Mouse (Mus musculus) CH12.LX (cell line): Measurements from ENCODE around the gene Tbl2. TPM values are rescaled to one million over a fixed set of nuclear protein-coding genes. Genes with fewer than 3 reads are reported as not detected.

Experiments used
- DNase-seq: peaks from one replicate; pipeline ENCODE4 v3.0.0-alpha.2; 2013; ENCODE audit errors: extremely low read depth
- H3K27ac ChIP-seq: 2 replicates; pipeline ENCODE4 v1.5.1; 2012; ENCODE audit warnings: low read depth, mild to moderate bottlenecking, control low read depth, moderate library complexity; ENCODE audit not compliant: insufficient read depth
- H3K27me3 ChIP-seq: replicated peaks from 2 replicates; pipeline ENCODE3; 2012; ENCODE audit warnings: inconsistent platforms
- H3K36me3 ChIP-seq, 2 experiments: replicated peaks in 1 of 2; 2 replicates each; pipeline versions ENCODE3 to v1.6.1; 2012; ENCODE audit warnings: inconsistent platforms in 1 of 2, low read length in 1 of 2, mild to moderate bottlenecking in 1 of 2, mixed read lengths in 1 of 2, moderate library complexity in 1 of 2; ENCODE audit not compliant: control insufficient read depth in 1 of 2, insufficient read depth in 1 of 2
- H3K4me1 ChIP-seq, 2 experiments: 2 replicates each; pipeline ENCODE4 v1.6.1; 2012; ENCODE audit warnings: inconsistent platforms in 1 of 2, moderate library complexity in 1 of 2; ENCODE audit not compliant: insufficient read depth in 2 of 2, control insufficient read depth in 1 of 2
- H3K4me2 ChIP-seq: 2 replicates; pipeline ENCODE4 v1.6.1; 2012; ENCODE audit warnings: low read depth, mild to moderate bottlenecking, control low read depth; ENCODE audit not compliant: poor library complexity, insufficient read depth, severe bottlenecking
- H3K4me3 ChIP-seq, 3 experiments: fragments of 150-350 bp in 1 of 3; sonication (generic) in 1 of 3; replicated peaks in 1 of 3; 2 replicates each; pipeline versions ENCODE3 to v1.5.1; 2011 to 2012; ENCODE audit warnings: low read depth in 2 of 3, low read length in 2 of 3, mild to moderate bottlenecking in 2 of 3, moderate library complexity in 2 of 3, control low read depth in 1 of 3, improper control_type of control experiment in 1 of 3, inconsistent platforms in 1 of 3, mixed read lengths in 1 of 3; ENCODE audit not compliant: poor library complexity in 1 of 3
- H3K79me2 ChIP-seq: replicated peaks from 2 replicates; pipeline ENCODE4 v1.6.1; 2012; ENCODE audit warnings: mild to moderate bottlenecking, moderate library complexity; ENCODE audit not compliant: control insufficient read depth, poor library complexity, insufficient read depth, severe bottlenecking; ENCODE audit errors: extremely low read depth
- H3K9ac ChIP-seq: 2 replicates; pipeline ENCODE4 v1.6.1; 2012; ENCODE audit warnings: low read depth, mild to moderate bottlenecking, control low read depth, moderate library complexity; ENCODE audit not compliant: insufficient read depth
- H3K9me3 ChIP-seq: replicated peaks from 2 replicates; pipeline ENCODE3; 2012; ENCODE audit warnings: low read length, inconsistent platforms, mixed read lengths
- CHD2 ChIP-seq: IDR thresholded peaks from 2 replicates; pipeline ENCODE4 v1.6.1; 2011; ENCODE audit warnings: low read length, improper control_type of control experiment
- CTCF ChIP-seq, 2 experiments: IDR thresholded peaks in 1 of 2; conservative IDR thresholded peaks in 1 of 2; 2 replicates each; pipeline ENCODE4 v1.5.1; 2011 to 2012; ENCODE audit warnings: low read depth in 2 of 2, low read length in 2 of 2, improper control_type of control experiment in 1 of 2, inconsistent platforms in 1 of 2, mild to moderate bottlenecking in 1 of 2, moderate library complexity in 1 of 2
- E2F4 ChIP-seq: IDR thresholded peaks from 2 replicates; pipeline ENCODE4 v1.6.1; 2011; ENCODE audit warnings: low read depth, low read length, improper control_type of control experiment; ENCODE audit not compliant: insufficient replicate concordance
- ELF1 ChIP-seq: IDR thresholded peaks from 2 replicates; pipeline ENCODE4 v1.6.1; 2014; ENCODE audit warnings: low read depth, mild to moderate bottlenecking, inconsistent platforms, low read length, improper control_type of control experiment
- ETS1 ChIP-seq: conservative IDR thresholded peaks from 2 replicates; pipeline ENCODE4 v1.6.1; 2012; ENCODE audit warnings: low read depth, mild to moderate bottlenecking, inconsistent platforms, low read length, improper control_type of control experiment, moderate library complexity
- IRF4 ChIP-seq: IDR thresholded peaks from 2 replicates; pipeline ENCODE4 v1.6.1; 2014; ENCODE audit warnings: low read depth, mild to moderate bottlenecking, inconsistent platforms, low read length, improper control_type of control experiment
- MAX ChIP-seq: IDR thresholded peaks from 2 replicates; pipeline ENCODE4 v1.6.1; 2011; ENCODE audit warnings: low read length, improper control_type of control experiment
- MEF2A ChIP-seq: IDR thresholded peaks from 2 replicates; pipeline ENCODE4 v1.6.1; 2014; ENCODE audit warnings: low read depth, mild to moderate bottlenecking, inconsistent platforms, low read length, improper control_type of control experiment, borderline replicate concordance
- NRF1 ChIP-seq: IDR thresholded peaks from 2 replicates; pipeline ENCODE4 v1.6.1; 2014; ENCODE audit warnings: low read depth, mild to moderate bottlenecking, inconsistent platforms, low read length, improper control_type of control experiment, moderate library complexity
- PAX5 ChIP-seq: IDR thresholded peaks from 2 replicates; pipeline ENCODE4 v1.6.1; 2012; ENCODE audit warnings: low read length, inconsistent platforms, mixed read lengths
- POLR2A ChIP-seq: IDR thresholded peaks from 2 replicates; pipeline ENCODE4 v1.6.1; 2011; ENCODE audit warnings: low read depth, mild to moderate bottlenecking, improper control_type of control experiment, low read length
- SMC3 ChIP-seq: IDR thresholded peaks from 2 replicates; pipeline ENCODE4 v1.6.1; 2011; ENCODE audit warnings: low read depth, low read length, improper control_type of control experiment
- TBP ChIP-seq: conservative IDR thresholded peaks from 2 replicates; pipeline ENCODE4 v1.6.1; 2011; ENCODE audit warnings: low read depth, low read length, improper control_type of control experiment
- TCF12 ChIP-seq: IDR thresholded peaks from 2 replicates; pipeline ENCODE4 v1.6.1; 2014; ENCODE audit warnings: low read depth, mild to moderate bottlenecking, inconsistent platforms, low read length, improper control_type of control experiment
- ZC3H11A ChIP-seq: IDR thresholded peaks from 2 replicates; pipeline ENCODE4 v1.6.1; 2012; ENCODE audit warnings: low read depth, mild to moderate bottlenecking, inconsistent platforms, low read length, improper control_type of control experiment
- ZKSCAN1 ChIP-seq: IDR thresholded peaks from 2 replicates; pipeline ENCODE4 v1.6.1; 2012; ENCODE audit warnings: low read depth, inconsistent platforms, low read length, improper control_type of control experiment, borderline replicate concordance
- dilution Hi-C: fragments of 300-500 bp; cut with MboI; formaldehyde crosslinking; loops from 2 replicates; pipeline ENCODE4 v1.14.3; 2020; ENCODE audit warnings: low sequenced_read_pairs; ENCODE audit not compliant: extremely low pct_unique_long_range_greater_than_20kb, extremely low pct_ligation_motif_present
- in situ Hi-C: fragments of 300-500 bp; cut with MboI; formaldehyde crosslinking; loops from 3 replicates; pipeline ENCODE4 v1.14.3; 2019; ENCODE audit warnings: low sequenced_read_pairs, low pct_ligation_motif_present, low pct_unique_long_range_greater_than_20kb, mixed read lengths
- polyA plus RNA-seq: library from polyadenylated mRNA; unstranded; fragments of >175 nt; gene quantifications from 2 replicates; pipeline ENCODE4 v1.2.1, GENCODE M21; 2012; ENCODE audit warnings: low read depth; ENCODE audit not compliant: insufficient read length
- total RNA-seq, 2 experiments: library from RNA; depleted of rRNA; stranded (reverse); fragments of 300-350 nt in 1 of 2; fragments of >200 nt in 1 of 2; gene quantifications; 2 replicates each; pipeline ENCODE4 v1.2.3; 2012 to 2014

Gene Tbl2
- total and polyA plus RNA-seq, 3 experiments: 20.0 to 31.9 (median 24.8) TPM

GRCm38 (mm10) chr5:135178523-135178922 is 29.1 kb downstream of the Tbl2 start:
- no peak for TF ChIP-seq IRF4
- no peak overlapping the region for H3K9ac ChIP-seq
- dilution Hi-C loops: no loop called here
- H3K27me3 ChIP-seq: no peaks in the 10 kb centered on the region
- H3K4me1 ChIP-seq: peaks cover 0 to 13% of the 10 kb centered on the region in 2 experiments; a peak in 2 of 4 replicates
- no peak overlapping the region for H3K27ac ChIP-seq
- 0 out of 2 replicates have a peak, but pooled peaks cover 3% of the 10 kb centered on the region for H3K79me2 ChIP-seq
- in situ Hi-C loops: no loop called here
- no peak for DNase-seq
- no peak overlapping the region for H3K4me3 ChIP-seq
- peaks cover 68 to 91% of the 10 kb centered on the region in 2 experiments for H3K36me3 ChIP-seq
- H3K4me2 ChIP-seq: no peak overlapping the region
- no peaks in the 10 kb centered on the region for H3K9me3 ChIP-seq

- in situ Hi-C loops: no loop called here
- dilution Hi-C loops: no loop called here
- no peaks in the 10 kb centered on the region for H3K27me3 ChIP-seq
Measured at GRCm38 (mm10) chr5:135178996-135179395, 29.5 kb downstream of the Tbl2 start.

GRCm38 (mm10) chr5:135179616-135180015 is 30.2 kb downstream of the Tbl2 start:
- H3K27ac ChIP-seq: no peak overlapping the region
- dilution Hi-C loops: no loop called here

More at GRCm38 (mm10) chr5:135178996-135179395, 29.5 kb downstream of the Tbl2 start:
- peaks cover 68 to 86% of the 10 kb centered on the region in 2 experiments for H3K36me3 ChIP-seq
- H3K9me3 ChIP-seq: no peaks in the 10 kb centered on the region
- no peak overlapping the region for H3K4me2 ChIP-seq
- no peak overlapping the region for H3K27ac ChIP-seq
- 0 out of 2 replicates have a peak, but pooled peaks cover 3% of the 10 kb centered on the region for H3K79me2 ChIP-seq
- peaks cover 0 to 14% of the 10 kb centered on the region in 2 experiments; a peak in 2 of 4 replicates for H3K4me1 ChIP-seq
- TF ChIP-seq ZC3H11A (no peak), ELF1 (no peak)
- no peak overlapping the region for H3K4me3 ChIP-seq
- no peak overlapping the region for H3K9ac ChIP-seq
- no peak for DNase-seq

DNA sequence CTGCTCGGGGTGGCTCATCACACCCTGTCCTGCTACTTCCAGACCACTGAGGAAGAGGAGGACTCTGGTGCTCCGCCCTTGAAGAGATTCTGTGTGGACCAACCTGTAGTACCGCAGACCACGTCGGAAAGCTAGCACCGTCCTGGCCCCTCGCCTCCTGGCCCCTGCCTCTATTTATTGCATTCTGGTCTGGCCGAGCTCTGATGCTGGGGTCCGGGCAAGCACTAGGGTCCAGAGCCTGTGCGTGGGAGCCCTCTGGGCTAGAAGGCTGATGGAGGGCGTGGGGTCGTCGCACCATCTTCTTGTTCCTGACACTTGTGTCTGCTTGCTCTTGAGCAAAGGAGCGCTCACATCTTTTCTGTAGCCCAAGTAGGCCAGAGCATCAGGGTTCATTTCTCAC is 31.3 kb downstream of the Tbl2 start:
- Histone ChIP-seq H3K9ac (no peak overlapping the region), H3K27ac (no peak overlapping the region), H3K36me3 (peaks cover 55 to 70% of the 10 kb centered on the region in 2 experiments), H3K9me3 (peaks cover 6% of the 10 kb centered on the region)
- in situ Hi-C loops: no loop called here
- no peak for TF ChIP-seq SMC3
- no peak for TF ChIP-seq TBP
- no peak for TF ChIP-seq POLR2A
- no peak for TF ChIP-seq PAX5
- TF ChIP-seq CHD2: no peak
- TF ChIP-seq MEF2A: no peak
- no peak for TF ChIP-seq IRF4
- TF ChIP-seq NRF1: no peak
- TF ChIP-seq CTCF (conservative IDR thresholded peaks at IDR 0.05 in 1 of 2, IDR thresholded peaks at IDR 0.05 in 1 of 2; ENCODE audit: low read depth in 2 of 2, low read length in 2 of 2): no peak
- no peak for TF ChIP-seq ETS1
- TF ChIP-seq ZKSCAN1: no peak
- TF ChIP-seq, all 38 proteins: peak for 0
- Histone ChIP-seq H3K4me2 (no peak overlapping the region), H3K79me2 (no peaks in the 10 kb centered on the region), H3K4me1 (peaks cover 0 to 21% of the 10 kb centered on the region in 2 experiments; a peak in 2 of 4 replicates), H3K4me3 (no peak overlapping the region), H3K27me3 (no peaks in the 10 kb centered on the region)
- no peak for DNase-seq
- dilution Hi-C loops: no loop called here

More at GRCm38 (mm10) chr5:135179616-135180015, 30.2 kb downstream of the Tbl2 start:
- Histone ChIP-seq H3K27me3 (no peaks in the 10 kb centered on the region), H3K4me3 (no peak overlapping the region), H3K4me1 (peaks cover 0 to 14% of the 10 kb centered on the region in 2 experiments; a peak in 2 of 4 replicates), H3K79me2 (0 out of 2 replicates have a peak, but pooled peaks cover 3% of the 10 kb centered on the region), H3K4me2 (no peak overlapping the region), H3K36me3 (peaks cover 65 to 81% of the 10 kb centered on the region in 2 experiments), H3K9ac (no peak overlapping the region), H3K9me3 (peaks cover 2% of the 10 kb centered on the region)
- in situ Hi-C loops: no loop called here
- DNase-seq: no peak
- TF ChIP-seq MAX (no peak), E2F4 (no peak), TCF12 (no peak)
